Mouse (Mus musculus) stomach, postnatal 0 days (tissue): ENCODE results near the gene Man2a2.

ENCODE experiments used
- CTCF ChIP-seq: IDR thresholded peaks from 2 replicates; pipeline ENCODE4 v1.5.1; 2016; ENCODE audit warnings: antibody characterized with exemption, low read depth, mild to moderate bottlenecking, moderate library complexity
- EP300 ChIP-seq: optimal IDR thresholded peaks from 2 replicates; pipeline ENCODE3; 2016; ENCODE audit warnings: antibody characterized with exemption

- no peak for TF ChIP-seq EP300
- TF ChIP-seq CTCF = no peak
These were observed 991 bp upstream of the Man2a2 start for GRCm38 (mm10) chr7:80372166-80372565.
